Mouse (Mus musculus): ENCODE data around the gene Rapgefl1. TPM values are rescaled to one million over a fixed set of nuclear protein-coding genes. Genes with fewer than 3 reads are reported as not detected.

Gene Rapgefl1
- polyA plus RNA-seq, 1 experiment from 2014 or later = 8.8 TPM

DNA sequence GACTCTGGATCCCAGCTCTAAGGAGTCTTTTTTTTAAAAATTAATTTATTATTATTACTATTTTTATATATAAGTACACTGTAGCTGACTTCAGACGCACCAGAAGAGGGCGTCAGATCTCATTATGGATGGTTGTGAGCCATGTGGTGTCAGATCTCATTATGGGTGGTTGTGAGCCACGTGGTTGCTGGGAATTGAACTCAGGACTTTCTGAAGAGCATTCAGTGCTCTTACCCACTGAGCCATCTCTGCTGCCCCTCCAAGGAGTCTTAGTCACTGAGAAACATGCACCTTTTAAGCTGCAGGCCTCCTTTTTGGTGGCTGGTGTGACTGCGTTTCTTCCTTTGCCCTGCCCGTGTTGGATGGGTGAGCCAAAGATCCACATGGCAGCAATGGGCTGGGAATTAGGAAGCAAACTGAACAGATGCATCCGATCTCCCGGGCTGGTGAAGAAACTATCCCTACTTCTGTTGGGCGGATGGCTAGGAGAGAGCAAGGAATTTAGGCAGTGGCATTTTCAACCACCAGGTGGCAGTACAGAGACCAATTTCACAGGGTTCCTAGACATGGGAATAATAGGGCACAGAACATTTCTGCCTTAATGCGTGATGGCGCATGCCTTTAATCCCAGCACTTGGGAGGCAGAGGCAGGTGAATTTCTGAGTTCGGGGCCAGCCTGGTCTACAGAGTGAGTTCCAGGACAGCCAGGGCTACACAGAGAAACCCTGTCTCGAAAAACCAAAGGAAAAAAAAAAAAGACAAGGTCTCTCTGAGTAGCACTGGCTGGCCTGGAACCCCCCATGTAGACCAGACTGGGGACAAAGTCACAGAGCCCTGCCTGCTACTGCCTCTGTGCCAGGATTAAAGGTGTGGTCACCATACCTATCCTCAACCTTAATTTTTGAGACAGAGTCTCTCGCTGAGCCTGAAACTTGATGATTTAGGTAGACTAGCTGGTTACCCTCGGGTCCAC is 22.5 kb downstream of the Rapgefl1 start:
- WGBS = 35% methylated on average over 14 of the region's 14 CpGs
- no peak for ATAC-seq (ENCODE audit: low FRiP score, low TSS enrichment)

GRCm38 (mm10) chr11:98863028-98863750 is 26.6 kb downstream of the Rapgefl1 start, which contains the start of gene Wipf2:
Gene Wipf2, plus strand, starts transcription at chr11:98863638.
- peak; percentile 99 for DNase-seq
- Histone ChIP-seq H3K4me1 (ENCODE audit: control insufficient read depth, insufficient read depth, low read length) (peaks cover 10% of the 10 kb centered on the region), H3K4me2 (ENCODE audit: low read length) (peak within 1 kb of the TSS; percentile 73), H3K9ac (replicated peaks; ENCODE audit: low read length) (peak within 1 kb of the TSS; percentile 50), H3K36me3 (ENCODE audit: control insufficient read depth, insufficient read depth, low read length) (peaks cover 5% of the 10 kb centered on the region; the same call in 1 of the 2 replicates), H3K27me3 (ENCODE audit: control insufficient read depth, insufficient read depth, low read length) (0 out of 2 replicates have a peak, but pooled peaks cover 4% of the 10 kb centered on the region), H3K27ac (replicated peaks; ENCODE audit: low read depth, low read length) (peak within 1 kb of the TSS; percentile 95), H3K4me3 (replicated peaks; ENCODE audit: low read depth, low read length) (peak within 1 kb of the TSS; percentile 61), H3K9me3 (ENCODE audit: control insufficient read depth, low read length) (no peaks in the 10 kb centered on the region)
- WGBS = 7% methylated on average over 41 of the region's 41 CpGs
- peak; percentile 91 for ATAC-seq (ENCODE audit: low FRiP score, low TSS enrichment)

More for the DNA sequence above, 22.5 kb downstream of the Rapgefl1 start:
- Histone ChIP-seq H3K4me1 (ENCODE audit: control insufficient read depth, insufficient read depth, low read length) (peaks cover 6% of the 10 kb centered on the region; the same call in 1 of the 2 replicates), H3K9me3 (ENCODE audit: control insufficient read depth, low read length) (no peaks in the 10 kb centered on the region), H3K27ac (replicated peaks; ENCODE audit: low read depth, low read length) (no peak overlapping the region), H3K27me3 (ENCODE audit: control insufficient read depth, insufficient read depth, low read length) (0 out of 2 replicates have a peak, but pooled peaks cover 4% of the 10 kb centered on the region), H3K4me2 (ENCODE audit: low read length) (no peak overlapping the region), H3K36me3 (ENCODE audit: control insufficient read depth, insufficient read depth, low read length) (no peaks in the 10 kb centered on the region), H3K9ac (replicated peaks; ENCODE audit: low read length) (no peak overlapping the region), H3K4me3 (replicated peaks; ENCODE audit: low read depth, low read length) (no peak overlapping the region)
- peak; percentile 92 for DNase-seq

GRCm38 (mm10) chr11:98863751-98864429 is 27.3 kb downstream of the Rapgefl1 start:
- 1% methylated on average over 39 of the region's 39 CpGs for WGBS
- no peaks in the 10 kb centered on the region for H3K9me3 ChIP-seq (ENCODE audit: control insufficient read depth, low read length)
- peak overlapping the region; percentile 50 for H3K9ac ChIP-seq (replicated peaks; ENCODE audit: low read length)
- peaks cover 9% of the 10 kb centered on the region; the same call in 1 of the 2 replicates for H3K36me3 ChIP-seq (ENCODE audit: control insufficient read depth, insufficient read depth, low read length)
- peak overlapping the region; percentile 73 for H3K4me2 ChIP-seq (ENCODE audit: low read length)
- peaks cover 10% of the 10 kb centered on the region for H3K4me1 ChIP-seq (ENCODE audit: control insufficient read depth, insufficient read depth, low read length)
- 0 out of 2 replicates have a peak, but pooled peaks cover 4% of the 10 kb centered on the region for H3K27me3 ChIP-seq (ENCODE audit: control insufficient read depth, insufficient read depth, low read length)
- H3K4me3 ChIP-seq (replicated peaks; ENCODE audit: low read depth, low read length) = peak overlapping the region; percentile 61
- H3K27ac ChIP-seq (replicated peaks; ENCODE audit: low read depth, low read length) = peak overlapping the region; percentile 95
- ATAC-seq (ENCODE audit: low FRiP score, low TSS enrichment) (peak; percentile 78), DNase-seq (peak; percentile 84)

DNA sequence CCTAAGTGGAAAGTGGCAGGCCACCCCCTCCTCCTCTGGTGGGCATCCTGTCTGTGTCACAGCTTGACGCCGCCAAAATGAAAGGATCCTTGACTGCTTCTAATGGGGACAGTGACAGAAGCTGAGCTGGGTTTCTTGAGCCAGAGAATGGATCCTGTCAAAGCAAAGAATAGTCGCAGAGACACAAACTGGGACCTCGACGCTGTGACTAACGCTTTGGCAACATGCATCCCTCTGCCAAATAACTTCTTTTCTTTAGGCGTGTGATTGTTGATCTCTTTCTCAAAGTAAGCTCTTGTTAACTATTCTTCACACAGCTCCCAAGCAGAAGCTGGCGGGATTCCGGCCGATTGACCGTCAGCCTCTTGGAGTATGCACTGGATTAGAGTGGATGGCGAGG is 30.7 kb downstream of the Rapgefl1 start:
- no peak overlapping the region for H3K4me3 ChIP-seq (replicated peaks; ENCODE audit: low read depth, low read length)
- H3K36me3 ChIP-seq (ENCODE audit: control insufficient read depth, insufficient read depth, low read length) = peaks cover 25% of the 10 kb centered on the region
- no peak overlapping the region for H3K9ac ChIP-seq (replicated peaks; ENCODE audit: low read length)
- H3K9me3 ChIP-seq (ENCODE audit: control insufficient read depth, low read length) = no peaks in the 10 kb centered on the region
- 0 out of 2 replicates have a peak, but pooled peaks cover 2% of the 10 kb centered on the region for H3K27me3 ChIP-seq (ENCODE audit: control insufficient read depth, insufficient read depth, low read length)
- 23% methylated on average over 12 of the region's 12 CpGs for WGBS
- no peak overlapping the region for H3K4me2 ChIP-seq (ENCODE audit: low read length)
- H3K27ac ChIP-seq (replicated peaks; ENCODE audit: low read depth, low read length) = no peak overlapping the region
- DNase-seq (peak; percentile 63), ATAC-seq (ENCODE audit: low FRiP score, low TSS enrichment) (no peak)
- peaks cover 10% of the 10 kb centered on the region for H3K4me1 ChIP-seq (ENCODE audit: control insufficient read depth, insufficient read depth, low read length)

DNA sequence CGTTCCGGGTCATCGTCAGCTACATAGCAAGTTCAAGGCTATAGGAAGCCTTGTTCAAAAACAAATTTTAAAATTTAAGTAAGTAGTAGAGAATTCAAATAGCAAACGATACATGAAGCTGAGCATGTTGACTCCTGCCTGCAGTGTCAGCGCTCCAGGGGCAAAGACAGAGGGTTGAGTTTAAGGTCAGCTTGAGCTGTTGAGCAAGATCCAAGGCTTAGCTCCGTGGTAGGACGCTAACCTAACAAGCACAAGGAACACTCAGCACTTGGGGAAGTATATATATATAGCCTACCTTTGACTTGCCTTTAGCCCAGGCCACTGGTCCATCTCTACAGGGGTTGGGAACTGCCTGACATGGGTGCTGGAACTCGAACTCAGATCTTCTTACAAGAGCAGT is 33.3 kb downstream of the Rapgefl1 start:
- DNase-seq (no peak), ATAC-seq (ENCODE audit: low FRiP score, low TSS enrichment) (no peak)
- Histone ChIP-seq H3K9me3 (ENCODE audit: control insufficient read depth, low read length) (no peaks in the 10 kb centered on the region), H3K27ac (replicated peaks; ENCODE audit: low read depth, low read length) (no peak overlapping the region), H3K36me3 (ENCODE audit: control insufficient read depth, insufficient read depth, low read length) (peaks cover 30% of the 10 kb centered on the region), H3K4me1 (ENCODE audit: control insufficient read depth, insufficient read depth, low read length) (no peaks in the 10 kb centered on the region), H3K9ac (replicated peaks; ENCODE audit: low read length) (no peak overlapping the region), H3K27me3 (ENCODE audit: control insufficient read depth, insufficient read depth, low read length) (no peaks in the 10 kb centered on the region), H3K4me3 (replicated peaks; ENCODE audit: low read depth, low read length) (no peak overlapping the region), H3K4me2 (ENCODE audit: low read length) (no peak overlapping the region)
- 95% methylated on average over 8 of the region's 8 CpGs for WGBS

GRCm38 (mm10) chr11:98870791-98871190 is 34.2 kb downstream of the Rapgefl1 start:
- Histone ChIP-seq H3K9me3 (ENCODE audit: control insufficient read depth, low read length) (no peaks in the 10 kb centered on the region), H3K4me3 (replicated peaks; ENCODE audit: low read depth, low read length) (no peak overlapping the region), H3K27ac (replicated peaks; ENCODE audit: low read depth, low read length) (no peak overlapping the region), H3K27me3 (ENCODE audit: control insufficient read depth, insufficient read depth, low read length) (no peaks in the 10 kb centered on the region), H3K36me3 (ENCODE audit: control insufficient read depth, insufficient read depth, low read length) (peaks cover 30% of the 10 kb centered on the region), H3K4me2 (ENCODE audit: low read length) (no peak overlapping the region), H3K9ac (replicated peaks; ENCODE audit: low read length) (no peak overlapping the region), H3K4me1 (ENCODE audit: control insufficient read depth, insufficient read depth, low read length) (no peaks in the 10 kb centered on the region)
- ATAC-seq (ENCODE audit: low FRiP score, low TSS enrichment) (no peak), DNase-seq (no peak)
- 86% methylated on average over 5 of the region's 5 CpGs for WGBS

GRCm38 (mm10) chr11:98871416-98871815 is 34.8 kb downstream of the Rapgefl1 start:
- Histone ChIP-seq H3K4me1 (ENCODE audit: control insufficient read depth, insufficient read depth, low read length) (no peaks in the 10 kb centered on the region), H3K27me3 (ENCODE audit: control insufficient read depth, insufficient read depth, low read length) (no peaks in the 10 kb centered on the region), H3K36me3 (ENCODE audit: control insufficient read depth, insufficient read depth, low read length) (peaks cover 30% of the 10 kb centered on the region), H3K9ac (replicated peaks; ENCODE audit: low read length) (no peak overlapping the region), H3K4me3 (replicated peaks; ENCODE audit: low read depth, low read length) (no peak overlapping the region), H3K9me3 (ENCODE audit: control insufficient read depth, low read length) (no peaks in the 10 kb centered on the region), H3K27ac (replicated peaks; ENCODE audit: low read depth, low read length) (no peak overlapping the region), H3K4me2 (ENCODE audit: low read length) (no peak overlapping the region)
- WGBS = 56% methylated on average over 4 of the region's 4 CpGs
- ATAC-seq (ENCODE audit: low FRiP score, low TSS enrichment) (no peak), DNase-seq (no peak)

DNA sequence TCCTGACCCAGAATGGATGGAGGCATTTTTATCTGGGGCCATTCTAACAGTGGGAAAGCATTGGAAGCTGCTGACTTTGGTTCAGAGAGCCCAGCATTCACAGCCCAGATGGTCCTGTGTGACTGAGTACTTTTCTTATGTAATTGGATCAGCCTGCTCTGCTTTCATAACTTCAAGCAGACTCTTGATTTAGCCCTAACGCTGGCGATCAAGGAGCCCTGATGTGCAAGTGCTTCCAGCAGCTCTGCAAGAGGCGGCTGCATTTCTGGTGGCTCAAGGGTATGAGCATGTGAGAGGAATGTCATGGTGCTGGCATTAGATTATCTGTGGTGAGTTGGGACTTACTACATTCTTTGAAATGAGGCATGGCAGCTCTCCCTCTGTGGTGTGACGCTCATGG is 35.5 kb downstream of the Rapgefl1 start:
- WGBS = 51% methylated on average over 4 of the region's 4 CpGs
- Histone ChIP-seq H3K27me3 (ENCODE audit: control insufficient read depth, insufficient read depth, low read length) (no peaks in the 10 kb centered on the region), H3K4me1 (ENCODE audit: control insufficient read depth, insufficient read depth, low read length) (no peaks in the 10 kb centered on the region), H3K27ac (replicated peaks; ENCODE audit: low read depth, low read length) (no peak overlapping the region; the same call in 1 of the 2 replicates), H3K36me3 (ENCODE audit: control insufficient read depth, insufficient read depth, low read length) (peaks cover 30% of the 10 kb centered on the region), H3K4me3 (replicated peaks; ENCODE audit: low read depth, low read length) (no peak overlapping the region), H3K9me3 (ENCODE audit: control insufficient read depth, low read length) (no peaks in the 10 kb centered on the region), H3K4me2 (ENCODE audit: low read length) (no peak overlapping the region), H3K9ac (replicated peaks; ENCODE audit: low read length) (no peak overlapping the region)
- DNase-seq (peak; percentile 30), ATAC-seq (ENCODE audit: low FRiP score, low TSS enrichment) (no peak)

All from midbrain, embryonic 14.5 days (tissue).